Mouse (Mus musculus) urinary bladder, postnatal 25 days (tissue): ENCODE measurements at regions not wholly inside any gene's neighbourhood (a gene's known extent, or its start where the extent isn't known, plus 50 kb on each side); places are given as distances from the start of the nearest gene placed in this dataset.

ENCODE experiments used
- DNase-seq: peaks from one replicate; pipeline ENCODE4 v3.0.0; 2022; ENCODE audit warnings: low spot score

DNA sequence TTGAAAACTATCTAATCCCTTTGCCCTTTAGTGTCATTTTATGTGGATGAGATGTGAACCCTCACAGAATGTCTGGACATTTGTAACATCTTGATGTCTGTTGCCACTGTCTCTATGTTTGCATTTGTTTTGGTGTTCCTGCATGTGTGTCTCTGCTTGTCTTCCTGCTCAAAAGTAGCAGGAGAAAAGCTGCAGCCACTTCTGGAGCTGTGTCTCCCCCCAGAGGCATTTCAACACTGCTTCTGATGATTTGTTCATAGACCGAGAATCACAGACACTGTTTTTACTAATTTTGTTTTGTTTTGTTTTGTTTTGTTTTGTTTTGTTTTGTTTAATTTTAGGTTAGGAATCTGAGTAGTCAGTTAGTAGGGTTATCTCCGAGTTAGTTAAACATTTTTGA lies 883.8 kb downstream of the Gbe1 start:
- no peak for DNase-seq

DNA sequence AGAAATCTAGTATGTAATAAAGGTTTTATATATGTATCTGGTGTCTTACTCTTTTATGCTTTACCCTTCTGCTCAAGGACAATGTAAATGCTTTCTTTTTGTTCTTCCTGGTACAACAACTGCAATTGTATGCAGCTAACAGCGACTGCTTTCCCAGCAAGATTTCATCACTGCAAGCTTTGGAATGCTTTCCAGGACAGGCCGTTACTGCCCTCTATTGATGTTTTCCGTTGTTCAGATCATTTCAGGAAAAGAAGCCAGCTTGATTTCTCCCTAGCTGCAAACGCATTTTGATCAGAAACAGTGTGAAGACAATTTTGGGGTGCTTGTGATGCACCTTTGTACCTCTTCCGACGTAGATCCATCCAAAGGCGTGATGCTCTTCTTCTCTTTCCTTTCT lies 895.1 kb downstream of the Gbe1 start:
- no peak for DNase-seq

DNA sequence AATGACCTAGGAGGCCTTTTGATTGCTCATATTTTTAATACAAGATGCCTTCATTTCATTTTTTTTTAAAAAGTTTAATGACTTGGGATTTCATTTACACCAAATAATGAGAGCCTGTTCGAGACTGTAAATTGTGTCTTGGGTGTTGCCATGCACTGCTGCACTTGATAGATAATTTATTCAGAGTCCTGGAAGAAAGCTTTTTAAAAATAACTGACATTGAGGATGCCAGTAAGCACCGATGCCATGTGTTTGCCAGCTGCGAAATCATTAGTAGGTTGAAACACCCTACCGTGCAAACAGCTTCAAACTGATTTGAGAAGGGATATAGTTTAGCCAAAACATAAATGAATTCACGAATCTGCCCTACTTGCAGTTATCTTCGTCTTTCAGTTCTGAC lies 910.7 kb downstream of the Gbe1 start:
- DNase-seq: no peak

DNA sequence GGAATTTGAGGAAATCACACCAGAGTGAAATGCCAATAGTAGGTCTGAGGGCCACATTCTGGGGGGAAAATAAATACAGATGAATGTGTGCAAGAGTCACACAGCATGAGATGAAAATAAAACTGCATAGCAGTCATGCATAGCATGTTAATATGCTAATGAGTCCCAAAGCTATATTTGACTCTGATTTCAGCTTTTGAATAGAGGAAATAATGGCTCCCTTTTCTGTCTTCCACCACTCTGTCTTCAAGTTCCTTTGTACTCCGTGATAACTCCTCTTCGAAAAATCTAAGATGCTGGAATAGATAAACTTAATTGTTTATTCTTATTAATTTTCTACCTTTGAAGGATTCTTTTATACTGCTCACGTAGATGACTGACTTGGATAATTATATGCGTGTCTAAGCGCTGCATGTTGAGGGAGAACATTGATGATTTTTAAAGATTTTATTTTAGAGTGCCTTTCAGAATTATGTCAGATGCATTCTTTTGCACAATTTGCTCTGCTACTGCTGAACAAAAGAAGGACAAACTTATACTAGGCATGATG lies 916.4 kb downstream of the Gbe1 start:
- DNase-seq: no peak

DNA sequence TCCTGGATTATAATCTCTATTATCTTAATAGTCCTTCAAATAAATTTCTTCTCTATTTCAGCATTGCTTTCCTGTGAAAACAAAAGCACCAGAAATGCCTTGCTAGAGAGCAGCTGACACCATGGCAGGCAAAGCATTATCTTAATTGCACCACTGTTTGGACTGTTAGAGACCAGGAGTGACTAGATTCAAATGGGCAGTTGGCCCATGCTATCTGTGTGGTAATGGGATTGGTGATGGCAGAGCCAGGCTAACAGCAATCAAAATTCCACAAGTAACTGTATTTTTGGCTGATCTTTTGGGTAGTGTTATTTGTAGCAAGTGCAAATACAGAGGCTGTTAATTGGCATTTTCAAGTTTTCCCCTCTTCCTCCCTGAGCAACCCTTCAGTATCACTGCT lies 929.3 kb downstream of the Gbe1 start:
- no peak for DNase-seq

DNA sequence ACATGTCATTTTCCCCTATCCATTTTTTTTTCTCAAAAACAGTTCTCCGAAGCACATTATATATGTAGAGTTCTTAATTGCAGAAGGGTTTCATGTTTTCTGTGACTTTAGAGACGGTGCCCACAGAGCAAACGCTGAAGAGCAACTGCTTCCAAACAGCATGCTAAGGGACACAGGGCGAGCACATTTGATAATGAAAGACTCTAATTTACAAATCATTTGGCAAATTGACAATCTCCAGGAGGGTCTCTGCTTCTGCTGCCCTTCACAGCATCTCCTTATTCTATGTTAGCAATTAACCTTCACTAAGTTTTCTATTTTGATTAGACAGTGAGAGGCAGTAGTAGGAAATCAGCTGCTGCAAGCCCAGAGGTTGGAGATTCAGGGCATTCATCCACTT lies 929.7 kb downstream of the Gbe1 start:
- no peak for DNase-seq

DNA sequence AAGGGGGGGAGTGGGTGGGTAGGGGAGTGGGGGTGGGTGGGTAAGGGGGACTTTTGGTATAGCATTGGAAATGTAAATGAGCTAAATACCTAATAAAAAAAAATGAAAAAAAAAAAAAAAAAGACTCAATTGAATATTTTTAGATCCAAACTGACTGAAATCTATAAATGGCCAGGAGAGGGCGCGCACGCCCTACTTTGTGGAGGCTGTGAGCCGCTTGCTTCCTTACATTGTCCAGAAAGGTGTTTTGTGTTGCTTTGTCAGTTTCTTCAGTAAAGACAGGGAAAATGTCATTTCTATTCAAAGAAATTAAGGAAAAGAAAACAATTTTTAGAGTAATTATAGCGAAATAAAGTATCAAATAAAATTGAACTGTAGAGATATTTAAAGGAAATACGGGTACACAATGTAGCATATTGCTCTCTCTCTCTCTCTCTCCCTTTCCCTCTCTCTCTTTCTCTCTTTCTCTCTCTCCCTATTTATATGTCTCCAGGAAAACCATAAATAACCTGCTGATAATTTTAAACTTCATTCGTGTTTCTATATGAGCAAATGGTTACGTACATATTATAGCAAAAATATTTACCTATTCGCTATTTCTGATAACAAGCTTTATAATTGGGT lies 933.9 kb downstream of the Gbe1 start:
- DNase-seq: peak; percentile 47

DNA sequence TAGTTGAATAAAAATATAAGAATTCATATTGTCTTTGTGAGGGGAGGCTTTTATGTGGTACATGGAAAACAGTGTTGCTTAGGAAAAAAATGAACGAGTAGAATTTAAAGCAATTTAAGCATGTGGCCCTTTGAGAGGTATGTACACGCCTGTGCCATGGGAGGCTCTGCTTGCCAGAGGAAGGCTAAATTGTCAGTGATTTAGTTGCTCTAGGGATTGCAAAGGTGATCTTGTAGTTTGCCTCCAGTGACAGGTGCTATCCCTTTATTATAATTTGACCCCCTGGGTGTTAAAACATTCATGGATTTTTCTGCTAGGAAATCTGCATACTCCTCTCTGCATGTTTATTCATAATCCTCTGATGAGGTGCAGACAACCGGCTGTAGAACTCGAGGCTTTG lies 942.0 kb downstream of the Gbe1 start:
- DNase-seq: no peak

DNA sequence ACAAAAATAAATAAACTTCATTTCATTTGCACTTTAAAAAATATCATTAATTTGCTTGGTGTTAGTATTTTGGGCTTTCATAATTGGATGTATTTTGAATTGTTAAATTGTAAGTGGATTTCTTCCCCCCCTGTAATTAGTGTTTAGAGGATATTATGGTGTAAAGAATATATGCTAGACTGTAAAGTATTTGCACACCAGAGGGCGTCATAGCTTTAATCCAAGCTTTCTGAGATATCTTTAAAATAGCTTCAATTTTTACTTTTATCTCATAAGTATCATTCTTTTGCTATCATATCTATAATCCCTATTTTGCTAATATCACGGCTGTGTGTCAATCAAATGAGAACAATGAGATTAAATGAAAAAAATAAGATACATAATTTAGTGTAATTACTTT lies 942.4 kb downstream of the Gbe1 start:
- DNase-seq: no peak

DNA sequence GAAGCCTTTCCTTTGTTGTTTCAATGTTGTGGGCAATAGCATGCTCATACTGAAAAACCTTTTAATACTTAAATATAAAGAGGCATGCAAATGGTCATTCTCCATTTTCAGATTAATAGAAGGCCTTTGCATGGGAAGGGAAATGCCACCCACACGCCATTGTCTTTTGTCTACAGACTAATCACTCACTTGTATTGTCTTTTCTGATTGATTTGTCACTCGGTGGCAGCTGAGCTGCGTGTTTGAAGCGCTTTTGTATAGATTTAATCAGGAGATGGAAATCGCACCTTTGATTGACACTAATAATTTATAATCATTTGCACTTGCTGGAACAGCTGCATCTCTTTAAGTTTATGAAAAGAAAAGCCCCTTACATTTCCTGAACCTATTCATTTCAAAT lies 953.4 kb downstream of the Gbe1 start:
- DNase-seq: no peak
